Mouse (Mus musculus) erythroblast, embryonic 14.5 days (primary cell): ENCODE results near the gene Smarcad1.

ENCODE experiments used
- GATA1 ChIP-seq: IDR thresholded peaks from 2 replicates; pipeline ENCODE4 v1.6.1; 2012; ENCODE audit warnings: low read length, inconsistent platforms, mixed read lengths
- TAL1 ChIP-seq: IDR thresholded peaks from 3 replicates; pipeline ENCODE4 v1.6.1; 2012; ENCODE audit warnings: low read length, inconsistent platforms, mixed read lengths

DNA sequence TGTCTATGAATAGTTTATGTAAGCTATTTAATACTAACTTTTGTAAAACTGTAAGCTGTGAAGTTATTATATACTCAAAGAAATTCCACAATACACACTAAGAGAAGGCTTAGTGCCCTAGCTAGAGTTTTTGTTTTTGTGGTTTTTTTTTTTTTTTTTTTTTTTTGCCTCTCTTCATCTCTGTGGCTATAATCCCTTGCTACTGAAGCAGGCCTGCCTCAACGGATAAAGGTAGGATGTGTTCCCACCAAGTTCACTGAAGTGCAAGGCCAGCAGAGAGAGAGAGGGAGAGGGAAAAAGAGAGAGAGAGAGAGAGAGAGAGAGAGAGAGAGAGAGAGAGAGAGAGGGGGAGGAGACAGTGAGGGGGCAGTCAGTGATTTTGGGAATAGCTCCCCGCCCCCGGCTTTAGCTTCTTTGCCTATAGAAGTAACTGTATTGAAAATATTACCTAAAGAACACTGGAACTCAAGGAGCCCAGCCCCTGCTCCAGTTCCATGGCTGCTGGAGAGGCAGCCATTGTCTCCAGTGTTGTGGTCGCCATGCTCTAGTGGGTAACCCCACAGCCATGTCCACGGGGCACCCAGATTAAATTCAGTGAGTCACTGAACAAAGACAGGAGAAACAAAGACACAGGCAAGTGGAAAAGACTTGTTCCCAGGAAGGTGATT lies 97.8 kb downstream of the Smarcad1 start:
- TF ChIP-seq GATA1 (no peak), TAL1 (no peak)
